Mouse (Mus musculus): ENCODE data around the gene Stat5a. TPM values are rescaled to one million over a fixed set of nuclear protein-coding genes. Genes with fewer than 3 reads are reported as not detected.
A peak's percentile ranks its signal among the peaks of the same experiment; 100 is the strongest.

Gene Stat5a
- polyA plus RNA-seq, 1 experiment from 2014 or later: 0.85 TPM

DNA sequence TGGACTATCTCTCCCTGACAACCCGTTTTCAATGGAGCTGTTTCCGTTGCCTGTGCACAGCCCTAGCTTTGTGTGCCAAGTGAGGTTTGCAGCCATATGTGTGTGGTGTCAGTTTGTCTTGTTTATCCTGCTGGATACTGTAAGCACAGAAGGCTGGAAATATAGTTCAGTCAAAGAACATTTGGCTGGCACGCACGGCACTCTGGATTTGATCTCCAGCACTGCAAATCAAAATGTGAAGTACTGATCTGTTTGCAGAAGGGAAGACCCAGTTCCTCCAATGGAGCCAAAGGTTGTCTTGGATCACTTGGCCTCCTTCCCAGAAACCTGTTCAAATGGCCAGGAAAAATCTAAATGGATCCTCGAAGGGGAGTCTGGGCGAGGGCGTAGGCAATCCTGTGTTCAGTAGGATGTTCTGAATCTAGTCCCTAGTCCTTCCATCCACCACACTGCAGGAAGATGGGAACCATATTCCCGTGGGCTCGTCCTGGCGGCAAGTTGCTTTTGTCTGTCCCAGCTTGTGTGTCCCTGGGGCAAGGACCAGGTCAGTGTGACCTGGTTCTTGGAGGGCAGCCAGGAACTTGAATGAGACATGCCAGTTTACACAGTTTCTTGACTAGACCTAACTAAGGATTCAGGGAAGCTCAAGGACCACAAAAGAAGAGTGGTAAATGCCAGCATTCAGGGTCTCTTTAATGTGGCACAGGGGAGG, 11.3 kb downstream of the Stat5a start:
- H3K4me1 ChIP-seq: no peaks in the 10 kb centered on the region
- H3K9me3 ChIP-seq (replicated peaks): no peaks in the 10 kb centered on the region
- H3K9ac ChIP-seq: no peak overlapping the region
- H3K4me3 ChIP-seq: no peak overlapping the region
- ATAC-seq: 0 out of 2 replicates have a peak, but pooled peaks have one; percentile 41
- 77% methylated on average over 10 of the region's 10 CpGs for WGBS
- no peak overlapping the region for H3K27ac ChIP-seq
- no peak overlapping the region for H3K4me2 ChIP-seq
- H3K27me3 ChIP-seq: no peaks in the 10 kb centered on the region
- no peaks in the 10 kb centered on the region for H3K36me3 ChIP-seq (ENCODE audit: poor library complexity, severe bottlenecking)

DNA sequence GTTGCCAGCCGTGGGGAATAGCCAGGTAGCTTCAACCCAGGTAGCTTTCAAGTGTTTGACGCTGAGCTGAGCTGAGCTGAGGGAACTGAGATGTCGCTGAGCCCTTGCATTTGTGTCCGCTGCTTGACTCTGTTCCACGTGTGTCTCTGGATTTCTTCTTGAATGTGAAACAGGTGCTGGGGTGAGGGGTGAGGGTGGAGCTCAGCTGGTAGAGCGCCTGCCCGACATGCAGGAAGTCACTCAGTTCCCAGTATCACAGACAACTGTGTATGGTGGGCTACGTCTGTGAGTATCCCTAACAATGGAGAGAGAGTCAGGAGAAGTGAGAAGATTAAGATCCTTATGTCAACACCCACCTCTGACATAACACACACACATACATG, 11.8 kb downstream of the Stat5a start:
- ATAC-seq: no peak
- Histone ChIP-seq H3K4me3 (no peak overlapping the region), H3K4me2 (no peak overlapping the region), H3K27me3 (no peaks in the 10 kb centered on the region), H3K36me3 (ENCODE audit: poor library complexity, severe bottlenecking) (no peaks in the 10 kb centered on the region), H3K9ac (no peak overlapping the region), H3K27ac (no peak overlapping the region), H3K9me3 (replicated peaks) (no peaks in the 10 kb centered on the region), H3K4me1 (no peaks in the 10 kb centered on the region)
- WGBS: 85% methylated on average over 8 of the region's 8 CpGs

DNA sequence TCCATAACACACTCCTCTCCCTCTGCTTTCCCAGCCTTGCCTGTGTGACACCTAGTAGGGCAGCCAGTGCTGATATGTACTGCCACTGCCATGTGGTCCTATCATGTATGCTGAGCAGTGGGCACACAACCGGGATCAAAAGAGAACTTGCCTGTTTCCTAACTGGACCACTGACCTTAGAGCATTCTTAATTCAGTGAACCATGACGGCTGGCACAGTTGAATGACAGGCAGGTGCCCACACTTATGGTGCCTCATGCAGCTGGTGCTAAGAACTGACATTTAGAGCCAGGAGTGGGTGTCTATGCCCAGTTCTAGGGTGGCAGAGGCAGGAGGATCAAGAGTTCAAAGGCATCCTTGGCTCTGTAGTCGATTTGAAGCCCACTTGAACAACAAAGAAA, 16.6 kb downstream of the Stat5a start:
- no peaks in the 10 kb centered on the region for H3K27me3 ChIP-seq
- no peaks in the 10 kb centered on the region for H3K4me1 ChIP-seq
- H3K36me3 ChIP-seq (ENCODE audit: poor library complexity, severe bottlenecking): no peaks in the 10 kb centered on the region
- H3K9ac ChIP-seq: no peak overlapping the region
- H3K27ac ChIP-seq: no peak overlapping the region
- no peak overlapping the region for H3K4me2 ChIP-seq
- H3K4me3 ChIP-seq: no peak overlapping the region
- WGBS: 80% methylated on average over 3 of the region's 3 CpGs
- no peaks in the 10 kb centered on the region for H3K9me3 ChIP-seq (replicated peaks)
- no peak for ATAC-seq

DNA sequence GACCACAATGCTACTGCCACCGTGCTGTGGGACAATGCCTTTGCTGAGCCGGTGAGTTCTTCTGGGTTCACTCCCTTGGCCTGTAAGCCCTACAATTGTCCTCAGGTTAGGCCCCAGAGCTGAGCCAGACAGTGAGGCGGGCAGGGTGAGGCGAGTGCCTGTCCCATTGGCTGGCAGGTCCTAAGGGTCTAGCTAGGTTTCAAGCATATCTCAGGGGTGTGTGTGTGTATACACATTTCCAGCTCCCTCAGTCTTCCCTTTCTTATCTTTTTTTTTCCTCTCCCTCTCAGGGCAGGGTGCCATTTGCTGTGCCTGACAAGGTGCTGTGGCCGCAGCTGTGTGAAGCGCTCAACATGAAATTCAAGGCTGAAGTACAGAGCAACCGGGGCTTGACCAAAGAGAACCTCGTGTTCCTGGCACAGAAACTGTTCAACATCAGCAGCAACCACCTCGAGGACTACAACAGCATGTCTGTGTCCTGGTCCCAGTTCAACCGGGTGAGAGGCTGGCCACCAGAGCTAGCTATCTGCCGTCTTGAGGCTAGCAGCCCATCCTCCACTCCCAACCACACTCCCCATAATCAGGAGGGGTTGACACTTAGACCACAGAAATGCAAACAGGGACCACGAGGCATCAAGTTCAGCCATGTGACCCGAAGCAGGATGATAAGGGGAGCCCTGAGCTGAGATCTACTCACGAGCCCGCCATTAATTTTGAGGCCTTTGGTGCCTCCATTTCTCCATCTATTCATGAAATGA, 20.3 kb downstream of the Stat5a start:
- Histone ChIP-seq H3K9me3 (replicated peaks) (no peaks in the 10 kb centered on the region), H3K36me3 (ENCODE audit: poor library complexity, severe bottlenecking) (no peaks in the 10 kb centered on the region), H3K27me3 (no peaks in the 10 kb centered on the region), H3K4me3 (no peak overlapping the region), H3K27ac (no peak overlapping the region), H3K4me2 (no peak overlapping the region), H3K9ac (no peak overlapping the region), H3K4me1 (no peaks in the 10 kb centered on the region)
- WGBS: 81% methylated on average over 15 of the region's 15 CpGs
- no peak for ATAC-seq

DNA sequence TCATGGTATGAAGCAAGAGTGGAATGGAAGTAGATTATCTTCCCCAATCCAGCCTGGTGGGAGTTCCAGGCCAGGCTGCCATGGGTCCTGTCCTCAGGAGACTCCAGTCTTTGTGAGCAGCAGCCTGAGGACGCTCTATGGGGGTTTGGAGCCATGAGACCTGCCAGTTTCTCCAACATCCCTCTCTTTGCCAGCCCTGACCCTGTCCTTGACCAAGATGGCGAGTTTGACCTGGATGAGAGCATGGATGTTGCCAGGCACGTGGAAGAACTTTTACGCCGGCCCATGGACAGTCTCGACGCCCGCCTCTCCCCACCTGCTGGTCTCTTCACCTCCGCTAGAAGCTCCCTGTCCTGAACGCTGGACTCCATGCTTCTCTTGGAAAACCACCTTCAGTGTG, 24.5 kb downstream of the Stat5a start:
- Histone ChIP-seq H3K4me3 (no peak overlapping the region), H3K4me2 (no peak overlapping the region), H3K9me3 (replicated peaks) (no peaks in the 10 kb centered on the region), H3K27me3 (no peaks in the 10 kb centered on the region), H3K27ac (no peak overlapping the region), H3K9ac (no peak overlapping the region), H3K4me1 (no peaks in the 10 kb centered on the region), H3K36me3 (ENCODE audit: poor library complexity, severe bottlenecking) (peaks cover 1% of the 10 kb centered on the region; the same call in 1 of the 2 replicates)
- no peak for ATAC-seq
- WGBS: 92% methylated on average over 10 of the region's 10 CpGs

DNA sequence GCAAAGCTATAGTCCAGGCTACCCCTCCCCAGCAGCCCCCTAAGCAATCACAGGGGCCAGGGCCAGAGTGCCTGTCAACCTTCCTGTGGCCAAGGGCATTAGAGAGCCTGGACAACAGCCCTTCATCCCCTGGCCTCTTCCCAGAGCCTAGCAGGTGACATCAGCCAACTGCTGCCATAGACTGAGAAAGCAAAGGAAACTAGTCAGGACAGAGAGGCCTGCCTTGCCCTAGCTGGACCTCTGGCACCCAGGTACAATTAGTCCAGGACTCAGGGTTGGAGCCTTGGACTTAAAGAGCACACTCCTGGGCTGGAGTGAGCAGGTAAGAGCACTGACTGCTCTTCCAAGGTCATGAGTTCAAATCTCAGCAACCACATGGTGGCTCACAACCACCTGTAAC, 26.3 kb downstream of the Stat5a start:
- Histone ChIP-seq H3K9ac (no peak overlapping the region), H3K9me3 (replicated peaks) (no peaks in the 10 kb centered on the region), H3K4me3 (no peak overlapping the region), H3K27me3 (no peaks in the 10 kb centered on the region), H3K4me2 (no peak overlapping the region), H3K4me1 (no peaks in the 10 kb centered on the region), H3K27ac (no peak overlapping the region), H3K36me3 (ENCODE audit: poor library complexity, severe bottlenecking) (peaks cover 9% of the 10 kb centered on the region; the same call in 1 of the 2 replicates)
- no peak for ATAC-seq

DNA sequence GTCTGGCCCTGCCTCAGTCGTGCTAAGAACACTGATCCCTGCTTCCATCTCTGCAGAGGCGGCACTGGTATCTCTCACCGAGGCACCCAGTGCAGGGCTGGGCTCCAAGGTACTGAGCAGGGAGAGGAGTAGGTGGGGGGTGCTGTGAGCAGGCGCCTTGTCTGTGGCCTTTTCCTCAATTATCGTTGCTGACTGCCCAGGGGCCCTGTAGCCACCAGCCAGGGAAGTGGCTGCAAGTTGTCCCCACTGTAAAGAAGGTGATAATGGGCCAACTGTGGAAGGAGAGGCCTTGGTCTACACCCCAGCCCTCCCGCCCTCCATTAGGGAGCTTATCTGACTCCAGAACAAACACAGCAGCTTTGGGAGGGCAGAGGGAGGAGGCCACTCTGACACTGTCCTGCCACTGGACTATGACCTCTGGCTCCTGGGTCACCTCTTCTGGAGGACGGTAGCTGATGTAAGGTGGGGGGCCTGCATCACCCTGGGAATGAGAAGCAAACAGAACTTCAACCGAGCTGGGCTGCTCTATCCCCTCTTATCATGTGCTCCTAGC, 27.1 kb downstream of the Stat5a start:
- H3K4me3 ChIP-seq: no peak overlapping the region
- H3K27ac ChIP-seq: no peak overlapping the region
- no peaks in the 10 kb centered on the region for H3K27me3 ChIP-seq
- H3K4me1 ChIP-seq: no peaks in the 10 kb centered on the region
- ATAC-seq: no peak
- peaks cover 9% of the 10 kb centered on the region; the same call in 1 of the 2 replicates for H3K36me3 ChIP-seq (ENCODE audit: poor library complexity, severe bottlenecking)
- H3K9ac ChIP-seq: no peak overlapping the region
- H3K4me2 ChIP-seq: no peak overlapping the region
- H3K9me3 ChIP-seq (replicated peaks): no peaks in the 10 kb centered on the region
- WGBS: 72% methylated on average over 8 of the region's 8 CpGs

DNA sequence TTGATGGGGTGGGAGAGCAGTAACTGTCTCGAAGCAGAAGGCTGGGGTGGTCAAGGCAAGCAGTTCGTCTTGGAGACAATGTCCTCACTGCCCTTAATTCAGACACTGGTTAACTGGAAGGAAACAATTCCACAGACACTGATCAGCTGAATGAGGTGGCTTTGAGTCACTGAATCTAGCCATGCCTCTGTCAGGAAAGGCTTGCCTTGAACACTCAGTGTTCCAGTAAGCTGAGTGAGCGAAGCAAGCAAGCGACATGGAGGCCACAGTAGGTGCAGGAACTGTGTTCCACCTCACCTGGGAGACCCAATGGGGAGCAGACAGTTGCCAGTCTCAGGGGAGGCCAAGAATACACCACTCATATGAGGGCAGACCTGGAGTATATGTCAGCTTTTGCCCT, 28.1 kb downstream of the Stat5a start:
- H3K27me3 ChIP-seq: no peaks in the 10 kb centered on the region
- H3K4me2 ChIP-seq: no peak overlapping the region
- no peak overlapping the region for H3K9ac ChIP-seq
- no peaks in the 10 kb centered on the region for H3K9me3 ChIP-seq (replicated peaks)
- no peak overlapping the region for H3K4me3 ChIP-seq
- peaks cover 9% of the 10 kb centered on the region; the same call in 1 of the 2 replicates for H3K36me3 ChIP-seq (ENCODE audit: poor library complexity, severe bottlenecking)
- no peaks in the 10 kb centered on the region for H3K4me1 ChIP-seq
- WGBS: 89% methylated on average over 4 of the region's 4 CpGs
- no peak overlapping the region for H3K27ac ChIP-seq
- no peak for ATAC-seq

DNA sequence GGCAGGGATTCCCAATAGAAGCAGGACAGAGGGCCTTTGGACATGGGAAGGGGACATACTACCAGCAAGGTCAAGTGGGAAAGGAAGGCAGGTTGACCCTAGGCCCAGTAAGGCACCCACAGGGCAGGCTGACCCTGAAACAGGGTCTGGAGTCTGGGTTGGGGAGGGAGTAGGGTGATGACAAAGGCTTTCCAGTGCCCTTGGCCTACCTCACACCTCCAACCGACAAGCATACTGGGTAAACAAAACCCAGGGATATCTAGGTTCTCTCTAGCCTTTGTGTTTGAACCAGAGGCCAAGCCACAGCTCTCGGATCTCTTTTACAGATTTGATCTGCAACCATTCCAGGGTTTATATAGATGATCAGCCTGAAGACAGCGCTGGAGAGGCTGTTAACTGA, 28.6 kb downstream of the Stat5a start:
- WGBS: 85% methylated on average over 3 of the region's 3 CpGs
- no peak for ATAC-seq
- no peak overlapping the region for H3K4me2 ChIP-seq
- no peak overlapping the region for H3K27ac ChIP-seq
- no peaks in the 10 kb centered on the region for H3K9me3 ChIP-seq (replicated peaks)
- no peaks in the 10 kb centered on the region for H3K27me3 ChIP-seq
- no peaks in the 10 kb centered on the region for H3K4me1 ChIP-seq
- H3K9ac ChIP-seq: no peak overlapping the region
- no peak overlapping the region for H3K4me3 ChIP-seq
- peaks cover 9% of the 10 kb centered on the region; the same call in 1 of the 2 replicates for H3K36me3 ChIP-seq (ENCODE audit: poor library complexity, severe bottlenecking)

DNA sequence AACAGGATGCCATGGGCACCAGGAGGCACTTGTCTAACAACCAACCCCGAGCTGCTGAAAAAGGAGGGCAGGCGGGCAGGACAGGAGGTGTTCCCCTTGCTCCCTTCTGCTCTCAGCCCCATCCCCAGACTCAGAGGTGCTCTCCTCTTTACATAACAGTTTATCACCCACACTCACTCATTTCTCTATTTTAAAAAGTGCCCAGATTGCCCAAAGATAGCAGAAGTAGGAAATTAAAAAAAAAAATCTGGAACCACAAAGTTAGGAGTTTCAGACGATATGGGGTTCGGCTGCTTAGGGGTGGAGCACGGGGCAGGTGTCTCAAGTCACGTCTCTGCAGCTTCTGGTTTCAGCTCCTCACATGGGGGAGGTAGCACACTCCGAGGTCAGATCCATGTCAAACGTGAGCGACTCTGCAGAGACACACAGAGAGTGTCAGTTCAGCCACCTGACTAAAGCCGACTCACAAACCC, 29.2 kb downstream of the Stat5a start:
- no peak overlapping the region for H3K4me3 ChIP-seq
- H3K4me2 ChIP-seq: no peak overlapping the region
- peaks cover 9% of the 10 kb centered on the region; the same call in 1 of the 2 replicates for H3K36me3 ChIP-seq (ENCODE audit: poor library complexity, severe bottlenecking)
- no peak for ATAC-seq
- 76% methylated on average over 10 of the region's 10 CpGs for WGBS
- H3K9ac ChIP-seq: no peak overlapping the region
- no peaks in the 10 kb centered on the region for H3K27me3 ChIP-seq
- no peak overlapping the region for H3K27ac ChIP-seq
- no peaks in the 10 kb centered on the region for H3K9me3 ChIP-seq (replicated peaks)
- no peaks in the 10 kb centered on the region for H3K4me1 ChIP-seq

DNA sequence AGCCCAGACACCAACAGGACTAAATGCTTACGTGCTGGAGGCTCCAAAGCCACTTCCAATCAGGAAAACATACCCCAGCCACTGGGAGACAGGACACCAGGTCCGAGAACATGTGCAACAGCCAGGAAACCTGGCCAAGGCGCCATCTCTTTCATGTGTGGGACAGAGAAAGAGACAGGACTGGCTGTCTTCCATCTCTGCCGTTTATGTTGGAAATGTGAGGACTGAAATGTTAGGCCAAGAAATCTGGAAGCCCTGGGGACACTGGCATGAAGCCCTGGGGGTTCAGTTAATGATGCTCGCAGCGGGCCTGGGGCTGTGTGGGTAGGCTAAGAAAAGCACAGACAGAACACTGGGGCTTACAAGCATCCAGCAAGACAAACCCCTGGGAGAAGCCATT, 31.3 kb downstream of the Stat5a start:
- H3K4me2 ChIP-seq: no peak overlapping the region
- no peak for ATAC-seq
- no peak overlapping the region for H3K27ac ChIP-seq
- H3K9me3 ChIP-seq (replicated peaks): no peaks in the 10 kb centered on the region
- H3K9ac ChIP-seq: no peak overlapping the region
- H3K4me3 ChIP-seq: no peak overlapping the region
- peaks cover 9% of the 10 kb centered on the region; the same call in 1 of the 2 replicates for H3K36me3 ChIP-seq (ENCODE audit: poor library complexity, severe bottlenecking)
- H3K27me3 ChIP-seq: no peaks in the 10 kb centered on the region
- WGBS: 76% methylated on average over 6 of the region's 6 CpGs
- H3K4me1 ChIP-seq: no peaks in the 10 kb centered on the region

All from forebrain, embryonic 13.5 days (tissue).